Mouse (Mus musculus) liver, postnatal 0 days (tissue): Measurements from ENCODE around the gene Lin54. TPM values are rescaled to one million over a fixed set of nuclear protein-coding genes. Genes with fewer than 3 reads are reported as not detected.
A peak's percentile ranks its signal among the peaks of the same experiment; 100 is the strongest.

ENCODE experiments used
- ATAC-seq: fragments of 200-750 bp; cut with Nextera tagmentation; 2 replicates; pipeline ENCODE4 v1.8.0; 2017; ENCODE audit warnings: mild to moderate bottlenecking, moderate library complexity
- DNase-seq: peaks from one replicate; pipeline ENCODE4 v3.0.0-alpha.2; 2016
- H3K27ac ChIP-seq: fragments of 300-500 bp; sonication (generic); 2 replicates; pipeline ENCODE4 v1.5.1; 2014; ENCODE audit warnings: antibody characterized with exemption, moderate library complexity, mild to moderate bottlenecking, low read depth
- H3K27me3 ChIP-seq: fragments of 300-500 bp; sonication (generic); 2 replicates; pipeline ENCODE4 v1.6.1; 2014; ENCODE audit warnings: low read length, control low read depth, mixed read lengths; ENCODE audit not compliant: insufficient read depth
- H3K36me3 ChIP-seq: fragments of 300-500 bp; sonication (generic); replicated peaks from 2 replicates; pipeline ENCODE4 v1.6.1; 2014; ENCODE audit warnings: mild to moderate bottlenecking, control low read depth, low read length, moderate library complexity, mixed read lengths; ENCODE audit not compliant: insufficient read depth
- H3K4me1 ChIP-seq: fragments of 300-500 bp; sonication (generic); 2 replicates; pipeline ENCODE4 v1.6.1; 2014; ENCODE audit warnings: antibody characterized with exemption, mild to moderate bottlenecking, control low read depth; ENCODE audit not compliant: insufficient read depth
- H3K4me2 ChIP-seq: fragments of 300-500 bp; sonication (generic); 2 replicates; pipeline ENCODE4 v1.6.1; 2014; ENCODE audit warnings: low read depth, mild to moderate bottlenecking, low read length, moderate library complexity, mixed read lengths
- H3K4me3 ChIP-seq: fragments of 300-500 bp; sonication (generic); 2 replicates; pipeline ENCODE4 v1.5.1; 2014; ENCODE audit warnings: low read depth, low read length
- H3K9ac ChIP-seq: fragments of 300-500 bp; sonication (generic); replicated peaks from 2 replicates; pipeline ENCODE4 v1.6.1; 2014; ENCODE audit warnings: mild to moderate bottlenecking, moderate library complexity
- H3K9me3 ChIP-seq: fragments of 300-500 bp; sonication (generic); 2 replicates; pipeline ENCODE4 v1.6.1; 2016; ENCODE audit warnings: mild to moderate bottlenecking, control low read depth, low read length, mixed read lengths
- CTCF ChIP-seq: sonication (generic); IDR thresholded peaks from 2 replicates; pipeline ENCODE4 v1.5.1; 2016; ENCODE audit warnings: antibody characterized with exemption, low read depth
- EP300 ChIP-seq: IDR thresholded peaks from 2 replicates; pipeline ENCODE4 v1.6.1; 2016; ENCODE audit warnings: antibody characterized with exemption, low read depth, mild to moderate bottlenecking
- WGBS: fragments of 180-500 bp; shearing (Covaris S2); extraction: QIAGEN DNeasy Blood & Tissue Kit; methylation state at CpG from one replicate; pipeline ENCODE4 v1.1.7; 2014; ENCODE audit not compliant: insufficient replicate concordance; 5-methylcytosine and 5-hydroxymethylcytosine counted together
- polyA plus RNA-seq: library from polyadenylated mRNA; unstranded; fragments of >200 nt; fragmentation: Nextera tagmentation; extraction: Ambion mirVana; gene quantifications from 2 replicates; pipeline ENCODE4 v1.2.1, GENCODE M21; 2015

The Lin54 gene
- polyA plus RNA-seq, 1 experiment from 2014 or later, result 4.7 TPM

DNA sequence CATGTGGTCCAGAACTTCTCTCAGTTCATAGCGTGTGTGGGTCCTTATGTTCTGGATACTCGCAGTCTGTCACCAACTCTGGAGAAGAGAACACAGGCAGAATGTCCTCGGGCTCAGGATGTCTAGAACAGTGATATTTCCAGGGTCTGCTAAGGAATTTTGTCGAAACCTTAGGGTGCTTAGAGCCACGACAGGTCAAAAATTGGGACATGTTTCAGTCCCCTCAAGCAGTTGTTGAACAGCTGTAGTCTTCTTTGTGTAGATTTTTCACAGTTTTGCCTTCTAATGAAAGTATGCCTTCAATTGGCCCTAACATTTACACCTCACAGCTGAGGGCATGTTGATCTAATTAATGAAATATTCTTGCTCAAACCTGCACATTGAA is 18.6 kb upstream of the Lin54 start:
- TF ChIP-seq EP300, result no peak
- ATAC-seq (no peak), DNase-seq (no peak)
- no peaks in the 10 kb centered on the region for H3K27me3 ChIP-seq
- H3K9ac ChIP-seq, result peak overlapping the region; percentile 89
- 10% methylated on average over 5 of the region's 5 CpGs for WGBS
- peak overlapping the region; percentile 84 for H3K4me3 ChIP-seq
- no peaks in the 10 kb centered on the region for H3K9me3 ChIP-seq
- 0 out of 2 replicates have a peak, but pooled peaks cover 2% of the 10 kb centered on the region for H3K36me3 ChIP-seq
- H3K4me1 ChIP-seq, result peaks cover 19% of the 10 kb centered on the region
- peak overlapping the region; percentile 85 for H3K4me2 ChIP-seq
- H3K27ac ChIP-seq, result peak overlapping the region; percentile 81; the same call in 1 of the 2 replicates

DNA sequence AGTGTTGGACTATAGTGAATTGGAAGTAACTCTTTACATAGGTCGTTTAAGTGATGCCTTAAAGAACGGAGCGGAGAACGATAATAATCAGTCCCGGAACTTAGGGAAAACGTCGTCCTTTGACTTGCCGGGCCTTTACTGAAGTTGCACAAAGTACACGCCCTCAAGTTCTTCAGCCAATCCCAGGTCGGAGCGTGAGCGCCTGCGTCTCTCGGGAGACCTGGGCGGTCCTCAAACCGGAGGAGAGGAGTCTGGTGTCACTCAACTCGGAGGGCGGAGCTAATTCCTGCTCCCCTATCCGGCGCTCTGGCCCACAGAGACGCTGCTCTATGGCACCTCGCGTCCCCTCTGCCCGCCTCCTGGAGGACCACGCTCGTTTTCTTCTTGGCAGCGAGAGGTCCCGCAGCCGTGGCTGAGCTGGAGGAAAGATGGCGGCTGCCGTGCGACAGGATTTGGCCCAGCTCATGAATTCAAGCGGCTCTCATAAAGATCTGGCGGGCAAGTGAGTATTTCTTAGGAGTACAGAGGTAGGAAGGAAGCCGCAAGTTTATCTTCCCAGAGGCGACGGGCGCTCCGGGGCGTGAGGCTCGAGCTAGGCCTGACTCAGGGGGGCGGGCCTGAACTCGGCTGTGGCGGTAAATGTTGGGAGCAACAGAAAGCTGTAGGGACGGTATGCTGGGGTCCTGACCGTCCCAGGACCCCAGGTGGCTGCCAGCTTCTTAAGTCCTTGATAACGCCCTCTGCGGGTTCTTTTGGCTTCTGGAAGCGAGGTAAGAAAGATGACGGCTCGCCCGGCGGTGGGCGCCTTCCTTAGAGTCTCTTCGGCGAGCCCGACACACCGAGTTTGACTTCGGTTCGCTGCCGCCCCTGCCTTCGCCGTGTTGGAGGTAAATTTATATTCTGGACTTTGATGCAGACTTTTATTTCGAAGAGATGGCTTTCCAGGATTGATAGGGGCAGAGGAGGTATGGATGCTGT is 17.9 kb upstream of the Lin54 start, which contains the start of gene Cops4:
Cops4 (plus strand) TSS at position 261 of the 978 bp plus-strand sequence.
- H3K36me3 ChIP-seq, result 0 out of 2 replicates have a peak, but pooled peaks cover 2% of the 10 kb centered on the region
- DNase-seq (peak; percentile 98), ATAC-seq (peak; percentile 100)
- no peaks in the 10 kb centered on the region for H3K27me3 ChIP-seq
- H3K4me1 ChIP-seq, result peaks cover 19% of the 10 kb centered on the region
- peak within 1 kb of the TSS; percentile 84 for H3K4me3 ChIP-seq
- under 1% methylated on average over 63 of the region's 64 CpGs for whole genome bisulfite sequencing
- H3K27ac ChIP-seq, result peak within 1 kb of the TSS; percentile 81
- no peaks in the 10 kb centered on the region for H3K9me3 ChIP-seq
- H3K4me2 ChIP-seq, result peak within 1 kb of the TSS; percentile 85
- peak within 1 kb of the TSS; percentile 89 for H3K9ac ChIP-seq
- peak; percentile 32; the same call in 1 of the 2 replicates for TF ChIP-seq CTCF
- TF ChIP-seq EP300, result peak; percentile 70

DNA sequence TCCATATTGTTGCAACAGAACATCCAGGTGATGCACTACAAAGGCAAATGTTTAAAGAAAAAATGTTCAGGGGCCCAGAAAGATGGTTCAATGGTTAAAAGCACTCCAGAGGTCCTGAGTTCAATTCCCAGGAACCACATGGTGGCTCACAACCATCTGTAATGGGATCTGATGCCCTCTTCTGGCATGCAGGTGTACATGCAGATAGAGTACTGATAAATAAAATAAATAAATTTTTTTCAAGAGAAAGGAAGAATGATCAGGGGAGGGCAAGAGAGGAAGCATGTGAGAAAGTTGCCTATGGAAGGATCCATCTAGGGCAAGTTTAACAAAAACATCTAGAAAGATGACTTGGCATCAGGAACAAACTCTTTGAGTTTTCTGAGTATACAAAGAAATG is 12.1 kb upstream of the Lin54 start:
- H3K36me3 ChIP-seq, result no peaks in the 10 kb centered on the region
- H3K4me3 ChIP-seq, result no peak overlapping the region
- H3K9me3 ChIP-seq, result no peaks in the 10 kb centered on the region
- no peak overlapping the region for H3K9ac ChIP-seq
- H3K4me1 ChIP-seq, result peaks cover 2% of the 10 kb centered on the region; the same call in 1 of the 2 replicates
- DNase-seq (no peak), ATAC-seq (no peak)
- H3K27me3 ChIP-seq, result no peaks in the 10 kb centered on the region
- H3K27ac ChIP-seq, result no peak overlapping the region
- TF ChIP-seq CTCF (peak; percentile 28), EP300 (no peak)
- no peak overlapping the region for H3K4me2 ChIP-seq

DNA sequence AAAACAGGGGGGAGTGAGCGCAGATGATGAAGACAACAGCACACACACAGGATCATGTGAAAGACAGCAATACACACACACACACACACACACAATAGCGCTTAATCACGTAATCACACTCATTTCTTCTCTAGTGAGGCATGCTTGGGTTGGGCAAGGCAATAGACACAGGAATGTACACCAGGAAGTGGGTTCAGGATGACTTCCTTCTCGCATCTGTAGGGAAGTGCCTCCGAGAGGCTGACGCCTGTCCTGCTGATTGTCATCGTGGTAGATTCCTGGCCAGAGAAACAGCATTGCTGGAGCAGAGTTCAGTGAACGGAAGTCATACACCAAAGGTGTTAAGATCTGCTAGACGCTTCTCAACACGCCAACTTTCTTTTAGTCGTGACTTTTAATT is 8.8 kb upstream of the Lin54 start:
- Histone ChIP-seq H3K36me3 (no peaks in the 10 kb centered on the region), H3K4me1 (no peaks in the 10 kb centered on the region), H3K9me3 (no peaks in the 10 kb centered on the region), H3K4me2 (peak overlapping the region; percentile 36; the same call in 1 of the 2 replicates), H3K27ac (no peak overlapping the region), H3K4me3 (no peak overlapping the region), H3K27me3 (no peaks in the 10 kb centered on the region), H3K9ac (no peak overlapping the region)
- DNase-seq (no peak), ATAC-seq (peak; percentile 43; the same call in 1 of the 2 replicates)
- TF ChIP-seq EP300, result no peak
- no peak for TF ChIP-seq CTCF
- 28% methylated on average over 11 of the region's 11 CpGs for WGBS

DNA sequence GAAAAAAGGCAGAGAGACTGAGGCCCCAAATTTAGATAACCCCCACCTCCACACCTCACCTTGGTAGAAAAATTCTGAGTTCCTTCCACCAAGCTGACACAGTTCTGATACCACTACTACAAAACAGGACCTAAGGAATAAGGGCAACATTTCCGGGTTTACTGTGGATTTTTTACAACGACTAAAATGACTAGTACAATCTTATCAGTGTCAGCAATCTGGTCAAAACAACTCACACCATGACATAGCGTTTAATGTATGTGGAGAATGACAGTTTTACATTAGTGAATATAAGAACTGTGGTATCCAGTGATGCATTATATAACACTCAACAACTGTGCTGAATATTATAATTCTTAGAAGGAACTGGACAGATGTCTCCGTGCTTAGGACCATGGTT is 828 bp upstream of the Lin54 start:
- Histone ChIP-seq H3K9me3 (no peaks in the 10 kb centered on the region), H3K4me3 (no peak overlapping the region), H3K4me1 (peaks cover 16% of the 10 kb centered on the region), H3K4me2 (peak overlapping the region; percentile 87; the same call in 1 of the 2 replicates), H3K36me3 (no peaks in the 10 kb centered on the region), H3K27ac (peak overlapping the region; percentile 96), H3K27me3 (no peaks in the 10 kb centered on the region), H3K9ac (no peak overlapping the region)
- ATAC-seq (no peak), DNase-seq (no peak)
- WGBS, result 39% methylated on average over 4 of the region's 4 CpGs
- no peak for TF ChIP-seq EP300
- TF ChIP-seq CTCF, result no peak

DNA sequence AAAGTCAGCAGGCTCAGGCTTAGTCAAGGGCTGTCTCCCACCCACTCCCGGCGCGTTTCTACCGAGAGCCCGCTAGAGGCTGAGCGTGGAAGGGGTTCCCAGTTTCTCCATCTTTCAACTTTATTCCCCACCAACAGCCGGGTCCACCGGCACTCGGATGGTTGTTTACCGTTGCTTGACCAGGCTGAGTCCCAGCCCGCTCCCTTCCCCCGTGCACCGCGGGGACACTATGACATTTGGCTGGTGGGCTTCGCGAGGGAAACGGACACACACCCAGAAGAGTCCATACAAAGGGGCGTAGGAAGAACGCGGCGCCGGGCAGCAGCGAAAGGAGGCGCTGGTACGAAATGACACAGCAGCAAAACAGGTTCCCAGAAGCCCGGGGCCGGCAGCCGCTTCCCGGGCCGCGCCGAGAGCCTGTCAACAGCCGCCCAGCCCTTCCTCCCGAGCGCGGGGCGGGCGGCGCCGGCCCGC is 571 bp downstream of the Lin54 start:
- no peaks in the 10 kb centered on the region for H3K9me3 ChIP-seq
- H3K36me3 ChIP-seq, result no peaks in the 10 kb centered on the region
- peak; percentile 50 for ATAC-seq
- peak overlapping the region; percentile 87 for H3K4me2 ChIP-seq
- H3K27me3 ChIP-seq, result no peaks in the 10 kb centered on the region
- H3K9ac ChIP-seq, result peak overlapping the region; percentile 93
- H3K27ac ChIP-seq, result peak overlapping the region; percentile 96
- TF ChIP-seq EP300 (no peak), CTCF (peak; percentile 32)
- under 1% methylated on average over 30 of the region's 41 CpGs for WGBS
- peak; percentile 70 for DNase-seq
- H3K4me1 ChIP-seq, result peaks cover 16% of the 10 kb centered on the region
- peak overlapping the region; percentile 83 for H3K4me3 ChIP-seq
